Mouse (Mus musculus): Measurements from ENCODE around the gene Fam20a. TPM values are rescaled to one million over a fixed set of nuclear protein-coding genes. Genes with fewer than 3 reads are reported as not detected.

The Fam20a gene
- polyA plus RNA-seq, 1 experiment from 2014 or later: 1.1 TPM

DNA sequence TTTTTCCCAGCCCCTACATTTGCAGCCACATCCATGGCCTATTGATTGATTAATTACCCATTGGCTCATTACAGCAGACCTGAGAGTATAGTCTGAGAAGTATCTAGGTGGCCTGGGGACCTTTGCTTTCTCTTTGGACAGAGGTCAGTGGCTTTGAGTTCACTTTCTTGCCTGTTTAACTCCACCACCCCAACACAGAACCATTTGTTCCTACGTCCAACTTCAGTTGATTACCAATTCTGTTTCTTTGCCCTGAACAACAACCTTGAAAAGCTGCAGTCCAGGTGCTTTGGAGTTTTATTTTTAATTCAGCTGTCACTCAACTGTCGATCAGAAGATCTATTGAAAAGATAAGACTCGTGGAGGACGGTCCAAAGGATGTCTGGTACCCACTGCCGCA lies 12.6 kb downstream of the Fam20a start:
- no peak overlapping the region for H3K4me3 ChIP-seq
- no peaks in the 10 kb centered on the region for H3K9me3 ChIP-seq (replicated peaks)
- no peaks in the 10 kb centered on the region for H3K4me1 ChIP-seq
- H3K4me2 ChIP-seq: no peak overlapping the region
- no peaks in the 10 kb centered on the region for H3K36me3 ChIP-seq (ENCODE audit: poor library complexity, severe bottlenecking)
- H3K27me3 ChIP-seq: no peaks in the 10 kb centered on the region
- no peak for ATAC-seq
- no peak overlapping the region for H3K9ac ChIP-seq
- WGBS: 84% methylated on average over 5 of the region's 5 CpGs
- H3K27ac ChIP-seq: no peak overlapping the region

DNA sequence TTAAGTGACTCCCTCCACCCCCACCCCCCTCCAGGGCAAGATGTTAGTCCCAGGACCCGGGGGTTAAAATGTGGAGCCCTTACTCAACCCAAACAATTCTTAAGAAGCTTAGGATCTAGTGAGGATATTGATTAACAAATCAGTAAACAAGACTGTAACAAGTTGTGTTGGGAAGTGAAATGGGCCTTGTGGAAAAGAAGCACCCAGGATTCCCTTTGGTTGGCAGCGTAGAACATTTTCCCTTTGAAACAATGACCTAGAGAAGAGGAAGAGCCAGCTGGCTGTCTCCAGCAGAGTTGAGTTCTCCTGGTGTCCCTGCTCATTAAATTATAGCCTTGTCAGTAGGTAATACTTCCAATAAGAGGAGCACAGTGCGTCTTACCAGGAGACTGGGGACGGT lies 13.3 kb downstream of the Fam20a start:
- H3K9ac ChIP-seq: no peak overlapping the region
- 94% methylated on average over 4 of the region's 4 CpGs for WGBS
- no peak for ATAC-seq
- no peaks in the 10 kb centered on the region for H3K27me3 ChIP-seq
- no peaks in the 10 kb centered on the region for H3K36me3 ChIP-seq (ENCODE audit: poor library complexity, severe bottlenecking)
- no peak overlapping the region for H3K27ac ChIP-seq
- H3K4me3 ChIP-seq: no peak overlapping the region
- no peak overlapping the region for H3K4me2 ChIP-seq
- no peaks in the 10 kb centered on the region for H3K9me3 ChIP-seq (replicated peaks)
- H3K4me1 ChIP-seq: peaks cover 4% of the 10 kb centered on the region; the same call in 1 of the 2 replicates

DNA sequence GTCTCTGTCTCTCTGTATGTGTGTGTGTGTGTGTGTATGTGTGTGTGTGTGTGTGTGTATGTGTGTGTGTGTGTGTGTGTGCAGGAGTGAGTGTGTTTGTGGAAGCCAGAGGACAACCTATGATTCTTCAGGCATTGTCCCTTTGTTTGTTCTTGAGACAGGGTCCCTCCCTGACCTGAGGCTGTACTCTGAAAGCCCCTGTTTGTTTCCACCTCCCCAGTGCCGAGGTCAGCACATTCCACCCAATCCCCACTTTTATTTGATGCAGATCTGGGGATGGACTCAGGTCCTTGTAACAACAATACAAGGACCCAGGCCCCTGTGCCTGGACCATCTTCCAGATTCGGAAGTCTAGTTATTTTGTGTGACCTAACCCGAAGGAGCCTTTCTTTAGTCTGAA lies 14.6 kb downstream of the Fam20a start:
- Histone ChIP-seq H3K4me3 (no peak overlapping the region), H3K9ac (no peak overlapping the region), H3K27ac (no peak overlapping the region), H3K36me3 (ENCODE audit: poor library complexity, severe bottlenecking) (no peaks in the 10 kb centered on the region), H3K4me2 (no peak overlapping the region), H3K27me3 (no peaks in the 10 kb centered on the region), H3K4me1 (peaks cover 4% of the 10 kb centered on the region; the same call in 1 of the 2 replicates), H3K9me3 (replicated peaks) (no peaks in the 10 kb centered on the region)
- whole genome bisulfite sequencing: 79% methylated on average over 3 of the region's 3 CpGs
- no peak for ATAC-seq

DNA sequence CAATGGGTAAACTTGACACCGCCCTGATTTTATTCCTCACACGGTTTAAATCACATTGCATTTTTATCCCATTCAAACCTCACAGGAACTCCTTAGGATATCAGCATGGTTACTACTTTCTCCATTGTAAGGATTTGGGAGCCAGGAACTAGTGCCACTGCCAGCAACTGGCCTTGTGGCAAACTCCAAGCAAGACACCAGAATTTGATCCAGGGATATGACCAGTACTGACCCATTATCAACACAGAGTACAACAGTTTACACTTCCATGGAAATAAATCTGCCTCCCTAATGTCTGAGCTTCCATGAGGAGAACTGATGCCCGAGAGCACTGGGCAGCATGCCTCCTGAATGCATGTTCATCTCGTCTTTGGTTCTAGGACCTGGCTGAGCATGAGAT lies 15.5 kb downstream of the Fam20a start:
- H3K27me3 ChIP-seq: no peaks in the 10 kb centered on the region
- ATAC-seq: no peak
- H3K36me3 ChIP-seq (ENCODE audit: poor library complexity, severe bottlenecking): no peaks in the 10 kb centered on the region
- peaks cover 4% of the 10 kb centered on the region; the same call in 1 of the 2 replicates for H3K4me1 ChIP-seq
- 81% methylated on average over 4 of the region's 4 CpGs for WGBS
- H3K9ac ChIP-seq: no peak overlapping the region
- no peak overlapping the region for H3K27ac ChIP-seq
- no peak overlapping the region for H3K4me2 ChIP-seq
- H3K9me3 ChIP-seq (replicated peaks): no peaks in the 10 kb centered on the region
- H3K4me3 ChIP-seq: no peak overlapping the region

DNA sequence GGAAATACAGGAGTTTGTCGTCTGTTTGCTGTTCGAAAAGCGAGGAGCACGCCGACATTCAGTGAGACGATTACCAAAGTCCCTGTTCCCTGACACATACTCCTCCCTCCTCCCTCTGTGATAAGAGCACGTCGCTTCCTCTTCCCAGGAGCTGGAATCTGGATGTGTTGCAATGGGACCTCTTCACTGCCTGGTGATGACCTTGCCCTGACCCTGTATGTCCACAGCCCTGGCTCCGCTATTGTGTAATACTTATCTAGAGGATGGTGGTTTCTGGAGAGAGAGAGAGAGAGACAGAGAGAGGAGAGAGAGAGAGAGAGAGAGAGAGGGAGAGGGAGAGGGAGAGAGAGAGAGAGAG lies 16.0 kb downstream of the Fam20a start:
- H3K27me3 ChIP-seq: no peaks in the 10 kb centered on the region
- H3K4me1 ChIP-seq: peaks cover 4% of the 10 kb centered on the region; the same call in 1 of the 2 replicates
- WGBS: 84% methylated on average over 9 of the region's 9 CpGs
- H3K4me2 ChIP-seq: no peak overlapping the region
- H3K36me3 ChIP-seq (ENCODE audit: poor library complexity, severe bottlenecking): no peaks in the 10 kb centered on the region
- H3K27ac ChIP-seq: no peak overlapping the region
- no peak for ATAC-seq
- H3K9me3 ChIP-seq (replicated peaks): no peaks in the 10 kb centered on the region
- H3K9ac ChIP-seq: no peak overlapping the region
- H3K4me3 ChIP-seq: no peak overlapping the region

DNA sequence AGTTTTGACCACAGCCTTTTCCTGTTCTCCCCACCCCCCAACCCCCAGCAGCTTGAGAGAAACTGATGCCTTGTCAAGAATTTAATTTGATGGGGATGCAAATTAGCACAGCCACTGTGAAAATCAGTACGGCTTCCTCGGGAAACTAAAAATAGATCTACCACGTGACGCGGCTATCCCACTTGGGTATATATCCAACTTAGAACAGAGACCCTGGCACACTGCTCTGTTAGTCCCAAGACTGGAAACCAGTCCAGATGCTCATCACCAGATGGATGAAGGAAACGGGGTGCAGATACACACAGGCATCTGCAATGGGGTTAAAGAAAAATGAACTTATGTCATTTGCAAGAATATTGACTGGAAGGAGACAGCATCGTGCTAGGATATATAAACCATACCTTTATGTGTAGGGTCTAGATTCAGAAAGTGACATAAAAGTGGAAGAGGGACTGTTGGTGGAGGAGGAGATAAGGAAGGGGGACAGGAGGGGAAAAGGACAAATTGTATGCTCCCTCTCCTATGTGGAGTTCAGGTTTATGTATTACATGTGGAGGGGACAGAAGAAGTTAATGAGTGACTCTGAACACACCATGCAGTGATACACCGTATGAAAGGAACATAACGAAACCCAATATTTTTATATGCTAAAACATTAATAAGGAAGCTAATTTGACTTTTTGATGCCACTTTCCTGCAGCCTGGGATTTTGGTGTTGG lies 16.6 kb downstream of the Fam20a start:
- ATAC-seq: peak; percentile 53
- Histone ChIP-seq H3K4me1 (peaks cover 4% of the 10 kb centered on the region; the same call in 1 of the 2 replicates), H3K36me3 (ENCODE audit: poor library complexity, severe bottlenecking) (no peaks in the 10 kb centered on the region), H3K27me3 (no peaks in the 10 kb centered on the region), H3K9ac (no peak overlapping the region), H3K9me3 (replicated peaks) (no peaks in the 10 kb centered on the region), H3K27ac (no peak overlapping the region), H3K4me3 (no peak overlapping the region), H3K4me2 (no peak overlapping the region)
- WGBS: 82% methylated on average over 9 of the region's 9 CpGs

DNA sequence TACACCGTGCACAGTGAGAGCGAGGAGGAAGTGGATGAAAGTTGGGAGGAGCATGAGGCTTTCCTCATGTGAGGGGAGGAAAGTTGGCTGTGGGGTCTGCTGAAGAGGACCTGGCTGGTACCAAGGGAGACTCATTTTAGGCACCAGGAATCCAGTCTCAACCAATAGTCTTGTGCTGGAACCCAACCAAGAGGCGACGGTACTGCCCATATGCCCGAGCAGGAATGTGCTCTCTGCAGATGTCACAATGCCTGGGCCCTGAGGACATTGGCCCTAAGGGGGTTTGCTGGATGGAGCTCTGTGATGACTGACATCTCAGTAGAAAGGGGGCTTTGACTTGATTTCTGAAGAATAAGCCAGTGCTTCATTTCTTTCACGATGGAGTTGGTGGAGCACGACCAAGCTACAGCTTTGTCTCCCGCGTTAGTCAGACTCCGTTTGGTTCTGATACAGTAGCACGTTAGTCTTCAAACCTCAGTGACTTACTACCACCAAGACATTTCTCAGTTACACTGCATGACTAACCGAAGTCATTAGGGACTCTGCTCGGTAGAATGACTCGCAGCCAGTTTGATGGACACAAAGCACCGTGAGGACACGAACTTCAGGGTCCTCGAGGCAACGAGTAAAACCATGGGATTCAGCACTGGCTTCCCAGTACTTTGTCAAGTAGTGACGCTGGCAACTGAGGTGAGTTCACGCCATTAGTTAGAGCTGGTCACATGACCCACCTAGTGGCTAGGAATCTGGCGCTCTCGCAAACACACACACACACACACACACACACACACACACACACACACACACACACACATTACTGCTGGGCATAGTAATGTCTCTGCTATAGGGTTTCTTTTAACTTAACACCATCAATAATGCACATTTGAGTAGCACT lies 17.5 kb downstream of the Fam20a start:
- H3K9me3 ChIP-seq (replicated peaks): no peaks in the 10 kb centered on the region
- H3K9ac ChIP-seq: no peak overlapping the region
- WGBS: 88% methylated on average over 22 of the region's 22 CpGs
- no peak for ATAC-seq
- peaks cover 4% of the 10 kb centered on the region; the same call in 1 of the 2 replicates for H3K4me1 ChIP-seq
- no peak overlapping the region for H3K27ac ChIP-seq
- H3K4me3 ChIP-seq: no peak overlapping the region
- no peaks in the 10 kb centered on the region for H3K36me3 ChIP-seq (ENCODE audit: poor library complexity, severe bottlenecking)
- H3K27me3 ChIP-seq: no peaks in the 10 kb centered on the region
- no peak overlapping the region for H3K4me2 ChIP-seq

DNA sequence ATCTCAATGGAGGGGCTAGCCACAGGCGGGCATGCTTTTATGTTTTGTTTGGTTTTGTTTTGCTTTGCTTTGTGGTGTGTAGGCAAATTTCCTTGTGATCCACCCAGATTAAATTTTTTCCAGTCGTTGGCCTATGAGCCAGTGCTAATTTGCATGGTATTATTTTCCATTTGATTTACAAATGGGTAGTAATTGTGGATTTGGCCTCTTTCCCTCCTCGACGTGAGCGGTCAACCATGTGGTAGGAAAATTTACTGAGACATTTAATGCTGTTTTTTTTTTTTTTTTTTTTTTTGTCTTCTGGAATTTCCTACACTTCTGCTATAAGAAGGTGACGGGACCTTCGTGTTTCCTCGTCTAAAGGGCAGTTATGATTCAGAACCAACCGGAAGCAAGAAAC lies 18.2 kb downstream of the Fam20a start:
- H3K4me1 ChIP-seq: peaks cover 4% of the 10 kb centered on the region; the same call in 1 of the 2 replicates
- no peak for ATAC-seq
- H3K9me3 ChIP-seq (replicated peaks): no peaks in the 10 kb centered on the region
- H3K9ac ChIP-seq: no peak overlapping the region
- H3K4me2 ChIP-seq: no peak overlapping the region
- H3K27me3 ChIP-seq: no peaks in the 10 kb centered on the region
- H3K36me3 ChIP-seq (ENCODE audit: poor library complexity, severe bottlenecking): no peaks in the 10 kb centered on the region
- 66% methylated on average over 9 of the region's 9 CpGs for WGBS
- no peak overlapping the region for H3K27ac ChIP-seq
- H3K4me3 ChIP-seq: no peak overlapping the region

DNA sequence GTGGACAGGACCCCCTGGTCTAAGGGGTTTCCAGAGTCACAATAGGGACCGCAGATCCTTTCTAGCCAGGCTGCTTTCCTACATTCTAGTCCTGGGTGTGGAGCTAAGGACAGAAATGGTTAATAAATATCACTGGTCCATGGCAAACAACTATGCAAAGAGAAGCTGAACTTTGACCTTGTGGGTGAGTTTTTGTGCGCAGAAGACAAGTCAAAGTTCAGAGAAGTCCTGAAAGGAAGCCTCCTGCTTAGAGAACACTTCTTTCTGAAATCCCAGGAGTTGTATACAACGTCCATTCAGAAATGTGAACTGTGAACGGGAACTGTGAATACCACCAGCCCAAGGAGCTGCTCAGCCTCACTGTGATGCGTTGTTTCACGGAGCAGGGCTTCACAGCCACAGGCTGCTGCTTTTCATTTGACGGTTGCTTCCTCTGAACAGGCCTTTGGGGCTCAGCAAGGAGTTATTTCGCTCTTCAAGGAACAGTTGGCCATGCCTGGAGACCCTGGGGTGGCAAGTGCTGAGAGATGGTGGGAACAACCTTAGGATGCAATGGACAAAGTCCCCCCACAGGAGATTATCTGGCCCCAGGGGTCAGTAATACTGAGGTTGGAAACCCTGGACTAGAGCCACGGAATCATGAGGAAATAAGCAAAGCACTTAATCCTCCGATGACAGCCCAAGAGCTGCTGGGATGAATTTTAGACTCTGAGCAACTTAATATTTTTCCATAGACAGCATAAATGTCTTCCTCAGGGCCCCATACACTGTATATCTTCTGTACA lies 19.9 kb downstream of the Fam20a start:
- Histone ChIP-seq H3K4me2 (no peak overlapping the region), H3K4me3 (no peak overlapping the region), H3K4me1 (peaks cover 4% of the 10 kb centered on the region; the same call in 1 of the 2 replicates), H3K27ac (no peak overlapping the region), H3K36me3 (ENCODE audit: poor library complexity, severe bottlenecking) (no peaks in the 10 kb centered on the region), H3K9me3 (replicated peaks) (no peaks in the 10 kb centered on the region), H3K27me3 (no peaks in the 10 kb centered on the region), H3K9ac (no peak overlapping the region)
- no peak for ATAC-seq
- WGBS: 64% methylated on average over 10 of the region's 10 CpGs

DNA sequence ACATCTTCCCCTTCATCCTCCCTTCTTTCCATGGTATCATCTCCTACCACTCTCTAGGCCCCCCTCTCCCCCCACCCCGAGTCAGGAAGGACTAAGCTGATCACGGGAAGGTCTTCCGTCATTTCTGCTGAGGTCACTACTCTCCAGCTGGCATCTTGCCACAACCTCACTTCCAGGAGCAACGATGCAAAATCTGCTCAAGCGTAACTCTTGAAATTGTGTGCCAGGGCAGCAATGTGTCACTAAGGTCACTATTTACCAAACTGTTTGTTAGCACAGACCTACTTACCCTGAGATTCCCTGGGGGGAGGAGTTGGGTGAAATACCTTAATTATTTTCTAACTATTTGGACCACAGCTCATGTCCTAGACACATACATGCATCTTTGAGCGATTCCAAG lies 21.3 kb downstream of the Fam20a start:
- H3K4me1 ChIP-seq: peaks cover 4% of the 10 kb centered on the region; the same call in 1 of the 2 replicates
- WGBS: 61% methylated on average over 6 of the region's 6 CpGs
- no peak overlapping the region for H3K4me3 ChIP-seq
- ATAC-seq: no peak
- no peaks in the 10 kb centered on the region for H3K27me3 ChIP-seq
- H3K9ac ChIP-seq: no peak overlapping the region
- H3K4me2 ChIP-seq: no peak overlapping the region
- H3K9me3 ChIP-seq (replicated peaks): no peaks in the 10 kb centered on the region
- H3K27ac ChIP-seq: no peak overlapping the region
- no peaks in the 10 kb centered on the region for H3K36me3 ChIP-seq (ENCODE audit: poor library complexity, severe bottlenecking)

DNA sequence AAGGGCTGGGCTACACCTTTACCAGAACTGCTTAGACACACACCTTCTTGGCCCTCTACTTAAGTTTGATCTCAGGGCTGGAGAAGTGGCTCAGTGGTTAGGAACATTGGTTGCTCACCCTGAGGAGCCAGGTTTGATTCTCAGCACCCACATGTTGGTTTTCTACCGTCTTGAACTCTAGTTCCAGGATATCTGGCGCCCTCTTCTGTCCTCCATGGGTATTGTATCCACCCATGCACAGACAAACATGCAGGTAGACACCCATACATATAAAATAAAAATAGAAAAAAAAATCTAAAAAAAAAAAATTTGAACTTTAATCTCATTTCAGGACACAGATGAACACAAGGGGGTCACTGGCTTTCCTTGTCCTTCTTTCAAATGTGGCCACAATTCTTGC lies 22.3 kb downstream of the Fam20a start:
- H3K4me2 ChIP-seq: no peak overlapping the region
- H3K9ac ChIP-seq: no peak overlapping the region
- H3K4me3 ChIP-seq: no peak overlapping the region
- ATAC-seq: no peak
- peaks cover 4% of the 10 kb centered on the region; the same call in 1 of the 2 replicates for H3K4me1 ChIP-seq
- H3K27ac ChIP-seq: no peak overlapping the region
- WGBS: 60% methylated on average over 2 of the region's 2 CpGs
- no peaks in the 10 kb centered on the region for H3K36me3 ChIP-seq (ENCODE audit: poor library complexity, severe bottlenecking)
- no peaks in the 10 kb centered on the region for H3K27me3 ChIP-seq
- H3K9me3 ChIP-seq (replicated peaks): no peaks in the 10 kb centered on the region

DNA sequence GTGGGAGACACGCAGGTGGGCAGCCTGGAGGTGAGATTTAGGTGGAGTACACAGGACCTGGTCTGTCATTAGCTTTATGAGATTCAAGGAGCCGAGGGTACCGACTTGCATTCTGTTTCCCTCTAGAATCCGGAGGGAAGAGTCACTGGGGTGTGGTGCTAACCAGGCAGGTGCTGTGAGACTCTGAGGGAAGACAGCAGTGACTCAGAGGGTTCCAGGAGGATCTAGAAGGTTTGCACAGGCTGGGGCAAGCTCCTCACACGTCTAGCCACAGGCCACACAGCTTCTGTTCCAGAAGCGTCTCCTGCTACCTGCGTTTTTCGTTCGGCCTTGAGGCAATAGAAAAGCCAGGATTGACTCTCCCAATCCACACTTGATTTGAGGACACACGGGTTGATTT lies 23.3 kb downstream of the Fam20a start:
- 90% methylated on average over 10 of the region's 10 CpGs for WGBS
- ATAC-seq: no peak
- no peaks in the 10 kb centered on the region for H3K36me3 ChIP-seq (ENCODE audit: poor library complexity, severe bottlenecking)
- no peak overlapping the region for H3K4me2 ChIP-seq
- H3K27me3 ChIP-seq: no peaks in the 10 kb centered on the region
- no peak overlapping the region for H3K9ac ChIP-seq
- no peaks in the 10 kb centered on the region for H3K9me3 ChIP-seq (replicated peaks)
- no peak overlapping the region for H3K27ac ChIP-seq
- no peaks in the 10 kb centered on the region for H3K4me1 ChIP-seq
- H3K4me3 ChIP-seq: no peak overlapping the region
